Mouse (Mus musculus) G1E (cell line): ENCODE measurements around the gene Slc4a4.

Source experiments
- CTCF ChIP-seq: IDR thresholded peaks from 2 replicates; pipeline ENCODE4 v1.5.1; 2012; ENCODE audit warnings: low read depth, low read length, inconsistent platforms, mixed read lengths
- GATA1 ChIP-seq: IDR thresholded peaks from 2 replicates; pipeline ENCODE4 v1.6.1; 2012; ENCODE audit warnings: borderline replicate concordance, low read length, inconsistent platforms, mixed read lengths
- GATA2 ChIP-seq: IDR thresholded peaks from 2 replicates; pipeline ENCODE4 v1.6.1; 2012; ENCODE audit warnings: low read depth, low read length, inconsistent platforms, borderline replicate concordance

- TF ChIP-seq CTCF: no peak
- TF ChIP-seq GATA1: no peak
- TF ChIP-seq GATA2: no peak
These were observed 191.1 kb downstream of the Slc4a4 start for GRCm38 (mm10) chr5:89077711-89078110.
